Mouse (Mus musculus): ENCODE measurements around the gene Brpf3. TPM values are rescaled to one million over a fixed set of nuclear protein-coding genes. Genes with fewer than 3 reads are reported as not detected.

Brpf3 gene
- total RNA-seq, 2 experiments from 2014 or later, result 44.2 to 54.7 TPM

Other genes starting within 250 kb of the Brpf3 start
- gene Clps, start 240.3 kb upstream of the Brpf3 start, total RNA-seq (2021), result not detected
- gene Lhfpl5, start 225.4 kb upstream of the Brpf3 start, total RNA-seq (2021), result 1 to 10 TPM; 3.1 to 3.2 TPM
- gene Srpk1, start 178.4 kb upstream of the Brpf3 start, total RNA-seq (2021), result 100 to 1,000 TPM in 1 of 2 experiments, 10 to 100 TPM in 1; 90.2 to 106 TPM
- 10 to 100 TPM in 1 of 2 experiments, 1 to 10 TPM in 1; 6.9 to 10.8 TPM for gene Slc26a8, start 110.9 kb upstream of the Brpf3 start, total RNA-seq (2021)
- gene Mapk14, start 109.8 kb upstream of the Brpf3 start, total RNA-seq (2021), result 10 to 100 TPM; 86.6 to 86.8 TPM
- gene AC170998.1, start 75.0 kb upstream of the Brpf3 start, total RNA-seq (2021), result 1 to 10 TPM; 2.2 to 3.6 TPM
- gene Mapk13, start 31.8 kb upstream of the Brpf3 start, total RNA-seq (2021), result 1 to 10 TPM; 1.1 to 1.5 TPM
- 1 to 10 TPM in 1 of 2 experiments, under 1 TPM in 1; 0.66 to 1.4 TPM for gene Pnpla1, start 57.3 kb downstream of the Brpf3 start, total RNA-seq (2021)
- 10 to 100 TPM; 12.2 to 15.4 TPM for gene 4930539E08Rik, start 114.2 kb downstream of the Brpf3 start, total RNA-seq (2021)
- gene Pxt1, start 142.8 kb downstream of the Brpf3 start, total RNA-seq (2021), result not detected
- 10 to 100 TPM; 72.8 to 77.6 TPM for gene Kctd20, start 150.9 kb downstream of the Brpf3 start, total RNA-seq (2021)
- gene Stk38, start 206.9 kb downstream of the Brpf3 start, total RNA-seq (2021), result 10 to 100 TPM; 35.0 to 62.2 TPM
- gene Srsf3, start 231.5 kb downstream of the Brpf3 start, total RNA-seq (2021), result 100 to 1,000 TPM; 101 to 118 TPM

All from left cerebral cortex, postnatal 36 days (tissue).